Mouse (Mus musculus): ENCODE measurements at regions not wholly inside any gene's neighbourhood (a gene's known extent, or its start where the extent isn't known, plus 50 kb on each side); places are given as distances from the start of the nearest gene placed in this dataset.

- WGBS, result 76% methylated on average over 6 of the region's 6 CpGs
- no peak for DNase-seq
- no peaks in the 10 kb centered on the region; the same call in none of the 2 replicates for H3K4me1 ChIP-seq (ENCODE audit: control insufficient read depth, insufficient read depth, low read length)
- H3K4me3 ChIP-seq (replicated peaks; ENCODE audit: insufficient read depth, low read depth, low read length), result no peak overlapping the region
- H3K27me3 ChIP-seq (ENCODE audit: control insufficient read depth, insufficient read depth, low read length), result no peaks in the 10 kb centered on the region
- H3K27ac ChIP-seq (ENCODE audit: insufficient read depth, low read length), result no peak overlapping the region
- TF ChIP-seq POLR2A (IDR thresholded peaks at IDR 0.05; ENCODE audit: borderline replicate concordance, insufficient read depth, low read length) (no peak), CTCF (IDR thresholded peaks at IDR 0.05; ENCODE audit: borderline replicate concordance, insufficient read depth, low read depth, low read length) (no peak)
Observed at GRCm38 (mm10) chr11:113113220-113113817, 331.3 kb downstream of the Sox9 start.

GRCm38 (mm10) chr11:113117179-113117898 lies 335.3 kb downstream of the Sox9 start:
- Histone ChIP-seq H3K27me3 (ENCODE audit: control insufficient read depth, insufficient read depth, low read length) (no peaks in the 10 kb centered on the region), H3K4me3 (replicated peaks; ENCODE audit: insufficient read depth, low read depth, low read length) (no peak overlapping the region), H3K4me1 (ENCODE audit: control insufficient read depth, insufficient read depth, low read length) (peaks cover 4% of the 10 kb centered on the region), H3K27ac (ENCODE audit: insufficient read depth, low read length) (no peak overlapping the region)
- WGBS, result 81% methylated on average over 9 of the region's 9 CpGs
- TF ChIP-seq CTCF (IDR thresholded peaks at IDR 0.05; ENCODE audit: borderline replicate concordance, insufficient read depth, low read depth, low read length), result no peak
- no peak for TF ChIP-seq POLR2A (IDR thresholded peaks at IDR 0.05; ENCODE audit: borderline replicate concordance, insufficient read depth, low read length)
- no peak for DNase-seq

GRCm38 (mm10) chr11:113120570-113120969 lies 338.5 kb downstream of the Sox9 start:
- 77% methylated on average over 6 of the region's 6 CpGs for WGBS
- TF ChIP-seq POLR2A (IDR thresholded peaks at IDR 0.05; ENCODE audit: borderline replicate concordance, insufficient read depth, low read length) (no peak), CTCF (IDR thresholded peaks at IDR 0.05; ENCODE audit: borderline replicate concordance, insufficient read depth, low read depth, low read length) (no peak)

GRCm38 (mm10) chr11:113121307-113121706 lies 339.3 kb downstream of the Sox9 start:
- H3K27me3 ChIP-seq (ENCODE audit: control insufficient read depth, insufficient read depth, low read length), result no peaks in the 10 kb centered on the region
- H3K4me3 ChIP-seq (replicated peaks; ENCODE audit: insufficient read depth, low read depth, low read length), result no peak overlapping the region
- no peak for TF ChIP-seq CTCF (IDR thresholded peaks at IDR 0.05; ENCODE audit: borderline replicate concordance, insufficient read depth, low read depth, low read length)
- no peak for TF ChIP-seq POLR2A (IDR thresholded peaks at IDR 0.05; ENCODE audit: borderline replicate concordance, insufficient read depth, low read length)
- no peak for DNase-seq
- no peak overlapping the region for H3K27ac ChIP-seq (ENCODE audit: insufficient read depth, low read length)
- H3K4me1 ChIP-seq (ENCODE audit: control insufficient read depth, insufficient read depth, low read length), result peaks cover 9% of the 10 kb centered on the region
- WGBS, result 64% methylated on average over 12 of the region's 12 CpGs

More at GRCm38 (mm10) chr11:113120570-113120969, 338.5 kb downstream of the Sox9 start:
- Histone ChIP-seq H3K4me1 (ENCODE audit: control insufficient read depth, insufficient read depth, low read length) (peaks cover 9% of the 10 kb centered on the region), H3K4me3 (replicated peaks; ENCODE audit: insufficient read depth, low read depth, low read length) (no peak overlapping the region), H3K27me3 (ENCODE audit: control insufficient read depth, insufficient read depth, low read length) (no peaks in the 10 kb centered on the region), H3K27ac (ENCODE audit: insufficient read depth, low read length) (no peak overlapping the region)
- DNase-seq, result no peak

GRCm38 (mm10) chr11:113122137-113122536 lies 340.1 kb downstream of the Sox9 start:
- Histone ChIP-seq H3K4me3 (replicated peaks; ENCODE audit: insufficient read depth, low read depth, low read length) (no peak overlapping the region), H3K4me1 (ENCODE audit: control insufficient read depth, insufficient read depth, low read length) (peaks cover 9% of the 10 kb centered on the region), H3K27ac (ENCODE audit: insufficient read depth, low read length) (no peak overlapping the region), H3K27me3 (ENCODE audit: control insufficient read depth, insufficient read depth, low read length) (no peaks in the 10 kb centered on the region)
- TF ChIP-seq CTCF (IDR thresholded peaks at IDR 0.05; ENCODE audit: borderline replicate concordance, insufficient read depth, low read depth, low read length) (no peak), POLR2A (IDR thresholded peaks at IDR 0.05; ENCODE audit: borderline replicate concordance, insufficient read depth, low read length) (no peak)
- WGBS, result 50% methylated on average over 9 of the region's 9 CpGs
- no peak for DNase-seq

- Histone ChIP-seq H3K27ac (ENCODE audit: insufficient read depth, low read length) (no peak overlapping the region), H3K4me3 (replicated peaks; ENCODE audit: insufficient read depth, low read depth, low read length) (no peak overlapping the region), H3K4me1 (ENCODE audit: control insufficient read depth, insufficient read depth, low read length) (peaks cover 9% of the 10 kb centered on the region), H3K27me3 (ENCODE audit: control insufficient read depth, insufficient read depth, low read length) (no peaks in the 10 kb centered on the region)
- 65% methylated on average over 2 of the region's 2 CpGs for WGBS
- TF ChIP-seq CTCF (IDR thresholded peaks at IDR 0.05; ENCODE audit: borderline replicate concordance, insufficient read depth, low read depth, low read length), result no peak
- no peak for TF ChIP-seq POLR2A (IDR thresholded peaks at IDR 0.05; ENCODE audit: borderline replicate concordance, insufficient read depth, low read length)
- no peak for DNase-seq
Observed at GRCm38 (mm10) chr11:113122964-113123363, 340.9 kb downstream of the Sox9 start.

- WGBS, result 87% methylated on average over 7 of the region's 7 CpGs
- TF ChIP-seq POLR2A (IDR thresholded peaks at IDR 0.05; ENCODE audit: borderline replicate concordance, insufficient read depth, low read length) (no peak), CTCF (IDR thresholded peaks at IDR 0.05; ENCODE audit: borderline replicate concordance, insufficient read depth, low read depth, low read length) (no peak)
- no peak overlapping the region for H3K27ac ChIP-seq (ENCODE audit: insufficient read depth, low read length)
- DNase-seq, result no peak
- H3K4me3 ChIP-seq (replicated peaks; ENCODE audit: insufficient read depth, low read depth, low read length), result no peak overlapping the region
- no peaks in the 10 kb centered on the region for H3K27me3 ChIP-seq (ENCODE audit: control insufficient read depth, insufficient read depth, low read length)
- H3K4me1 ChIP-seq (ENCODE audit: control insufficient read depth, insufficient read depth, low read length), result peaks cover 9% of the 10 kb centered on the region
Observed at GRCm38 (mm10) chr11:113125832-113126231, 343.8 kb downstream of the Sox9 start.

- TF ChIP-seq CTCF (IDR thresholded peaks at IDR 0.05; ENCODE audit: borderline replicate concordance, insufficient read depth, low read depth, low read length) (no peak), POLR2A (IDR thresholded peaks at IDR 0.05; ENCODE audit: borderline replicate concordance, insufficient read depth, low read length) (no peak)
- no peak overlapping the region for H3K4me3 ChIP-seq (replicated peaks; ENCODE audit: insufficient read depth, low read depth, low read length)
Observed at GRCm38 (mm10) chr11:113129192-113129591, 347.2 kb downstream of the Sox9 start.

More at GRCm38 (mm10) chr11:113129192-113129591, 347.2 kb downstream of the Sox9 start:
- H3K27me3 ChIP-seq (ENCODE audit: control insufficient read depth, insufficient read depth, low read length), result no peaks in the 10 kb centered on the region
- H3K4me1 ChIP-seq (ENCODE audit: control insufficient read depth, insufficient read depth, low read length), result peaks cover 20% of the 10 kb centered on the region
- WGBS, result 82% methylated on average over 5 of the region's 5 CpGs
- DNase-seq, result no peak
- no peak overlapping the region for H3K27ac ChIP-seq (ENCODE audit: insufficient read depth, low read length)

Data from cerebellum, adult 2 months (tissue).